Mouse (Mus musculus): ENCODE data around the gene Smyd4. TPM values are rescaled to one million over a fixed set of nuclear protein-coding genes. Genes with fewer than 3 reads are reported as not detected.

Gene Smyd4
- total and polyA plus RNA-seq, 2 experiments from 2014 or later, result 21.5 to 28.8 TPM

- TF ChIP-seq CTCF (IDR thresholded peaks at IDR 0.05; ENCODE audit: low read depth), result no peak
- H3K9ac ChIP-seq, result no peak overlapping the region
- H3K27ac ChIP-seq (ENCODE audit: low read depth, low read length), result no peak overlapping the region
- no peak overlapping the region for H3K4me2 ChIP-seq (ENCODE audit: low read depth)
- H3K36me3 ChIP-seq (ENCODE audit: insufficient read depth), result no peaks in the 10 kb centered on the region
- DNase-seq, result no peak
- no peaks in the 10 kb centered on the region for H3K4me1 ChIP-seq (ENCODE audit: insufficient read depth)
- no peaks in the 10 kb centered on the region for H3K27me3 ChIP-seq (ENCODE audit: insufficient read depth, low read length)
- no peak overlapping the region for H3K4me3 ChIP-seq (ENCODE audit: low read depth, low read length)
- H3K9me3 ChIP-seq (ENCODE audit: low read length), result no peaks in the 10 kb centered on the region
- 50% methylated on average over 7 of the region's 7 CpGs for WGBS
- ATAC-seq, result no peak; the same call in 1 of the 2 replicates
Measured at GRCm38 (mm10) chr11:75415096-75415495, 66.9 kb downstream of the Smyd4 start.

GRCm38 (mm10) chr11:75415994-75416393, 67.8 kb downstream of the Smyd4 start:
- Histone ChIP-seq H3K4me2 (ENCODE audit: low read depth) (no peak overlapping the region), H3K36me3 (ENCODE audit: insufficient read depth) (no peaks in the 10 kb centered on the region), H3K27me3 (ENCODE audit: insufficient read depth, low read length) (no peaks in the 10 kb centered on the region), H3K4me1 (ENCODE audit: insufficient read depth) (no peaks in the 10 kb centered on the region), H3K9me3 (ENCODE audit: low read length) (no peaks in the 10 kb centered on the region), H3K27ac (ENCODE audit: low read depth, low read length) (no peak overlapping the region), H3K9ac (no peak overlapping the region), H3K4me3 (ENCODE audit: low read depth, low read length) (no peak overlapping the region)
- DNase-seq (no peak), ATAC-seq (no peak)
- 85% methylated on average over 13 of the region's 13 CpGs for WGBS
- TF ChIP-seq CTCF (IDR thresholded peaks at IDR 0.05; ENCODE audit: low read depth), result no peak

- H3K27ac ChIP-seq (ENCODE audit: low read depth, low read length), result no peak overlapping the region
- no peaks in the 10 kb centered on the region for H3K27me3 ChIP-seq (ENCODE audit: insufficient read depth, low read length)
- TF ChIP-seq CTCF (IDR thresholded peaks at IDR 0.05; ENCODE audit: low read depth), result no peak
- no peak overlapping the region for H3K4me2 ChIP-seq (ENCODE audit: low read depth)
- WGBS, result 86% methylated on average over 7 of the region's 7 CpGs
- H3K9me3 ChIP-seq (ENCODE audit: low read length), result no peaks in the 10 kb centered on the region
- no peaks in the 10 kb centered on the region for H3K4me1 ChIP-seq (ENCODE audit: insufficient read depth)
- DNase-seq, result no peak
- no peak overlapping the region for H3K9ac ChIP-seq
- no peaks in the 10 kb centered on the region for H3K36me3 ChIP-seq (ENCODE audit: insufficient read depth)
- no peak overlapping the region for H3K4me3 ChIP-seq (ENCODE audit: low read depth, low read length)
- ATAC-seq, result no peak
Measured at GRCm38 (mm10) chr11:75420037-75420436, 71.8 kb downstream of the Smyd4 start.

- Histone ChIP-seq H3K4me1 (ENCODE audit: insufficient read depth) (no peaks in the 10 kb centered on the region), H3K27ac (ENCODE audit: low read depth, low read length) (no peak overlapping the region), H3K9ac (no peak overlapping the region), H3K27me3 (ENCODE audit: insufficient read depth, low read length) (no peaks in the 10 kb centered on the region), H3K36me3 (ENCODE audit: insufficient read depth) (no peaks in the 10 kb centered on the region), H3K9me3 (ENCODE audit: low read length) (no peaks in the 10 kb centered on the region), H3K4me2 (ENCODE audit: low read depth) (no peak overlapping the region), H3K4me3 (ENCODE audit: low read depth, low read length) (no peak overlapping the region)
- ATAC-seq, result no peak
- WGBS, result 66% methylated on average over 5 of the region's 5 CpGs
- DNase-seq, result no peak
- TF ChIP-seq CTCF (IDR thresholded peaks at IDR 0.05; ENCODE audit: low read depth), result no peak
Measured at GRCm38 (mm10) chr11:75420810-75421374, 72.7 kb downstream of the Smyd4 start.

GRCm38 (mm10) chr11:75421375-75422012, 73.3 kb downstream of the Smyd4 start:
- TF ChIP-seq CTCF (IDR thresholded peaks at IDR 0.05; ENCODE audit: low read depth), result no peak
- Histone ChIP-seq H3K9ac (no peak overlapping the region), H3K4me1 (ENCODE audit: insufficient read depth) (no peaks in the 10 kb centered on the region), H3K9me3 (ENCODE audit: low read length) (no peaks in the 10 kb centered on the region), H3K36me3 (ENCODE audit: insufficient read depth) (no peaks in the 10 kb centered on the region), H3K4me3 (ENCODE audit: low read depth, low read length) (no peak overlapping the region), H3K4me2 (ENCODE audit: low read depth) (no peak overlapping the region), H3K27ac (ENCODE audit: low read depth, low read length) (no peak overlapping the region), H3K27me3 (ENCODE audit: insufficient read depth, low read length) (no peaks in the 10 kb centered on the region)
- ATAC-seq (no peak), DNase-seq (no peak)
- 51% methylated on average over 6 of the region's 6 CpGs for WGBS

GRCm38 (mm10) chr11:75422013-75422792, 74.0 kb downstream of the Smyd4 start, which contains the start of gene Serpinf1:
Serpinf1 (minus strand) TSS chr11:75422701.
- Histone ChIP-seq H3K27me3 (ENCODE audit: insufficient read depth, low read length) (no peaks in the 10 kb centered on the region), H3K9ac (no peak within 1 kb of the TSS), H3K36me3 (ENCODE audit: insufficient read depth) (no peaks in the 10 kb centered on the region), H3K4me1 (ENCODE audit: insufficient read depth) (no peaks in the 10 kb centered on the region), H3K27ac (ENCODE audit: low read depth, low read length) (no peak within 1 kb of the TSS), H3K4me2 (ENCODE audit: low read depth) (no peak within 1 kb of the TSS), H3K4me3 (ENCODE audit: low read depth, low read length) (no peak within 1 kb of the TSS), H3K9me3 (ENCODE audit: low read length) (no peaks in the 10 kb centered on the region)
- DNase-seq, result no peak
- TF ChIP-seq CTCF (IDR thresholded peaks at IDR 0.05; ENCODE audit: low read depth), result no peak
- WGBS, result 58% methylated on average over 10 of the region's 10 CpGs
- no peak for ATAC-seq

GRCm38 (mm10) chr11:75423091-75423490, 74.9 kb downstream of the Smyd4 start:
- WGBS, result 89% methylated on average over 3 of the region's 3 CpGs
- DNase-seq (no peak), ATAC-seq (no peak)
- H3K36me3 ChIP-seq (ENCODE audit: insufficient read depth), result no peaks in the 10 kb centered on the region
- no peak for TF ChIP-seq CTCF (IDR thresholded peaks at IDR 0.05; ENCODE audit: low read depth)
- H3K9me3 ChIP-seq (ENCODE audit: low read length), result no peaks in the 10 kb centered on the region
- no peak overlapping the region for H3K4me3 ChIP-seq (ENCODE audit: low read depth, low read length)
- H3K4me1 ChIP-seq (ENCODE audit: insufficient read depth), result no peaks in the 10 kb centered on the region
- H3K9ac ChIP-seq, result no peak overlapping the region
- no peak overlapping the region for H3K27ac ChIP-seq (ENCODE audit: low read depth, low read length)
- H3K27me3 ChIP-seq (ENCODE audit: insufficient read depth, low read length), result no peaks in the 10 kb centered on the region
- no peak overlapping the region for H3K4me2 ChIP-seq (ENCODE audit: low read depth)

All from forebrain, postnatal 0 days (tissue).